In the genomic region with DNA sequence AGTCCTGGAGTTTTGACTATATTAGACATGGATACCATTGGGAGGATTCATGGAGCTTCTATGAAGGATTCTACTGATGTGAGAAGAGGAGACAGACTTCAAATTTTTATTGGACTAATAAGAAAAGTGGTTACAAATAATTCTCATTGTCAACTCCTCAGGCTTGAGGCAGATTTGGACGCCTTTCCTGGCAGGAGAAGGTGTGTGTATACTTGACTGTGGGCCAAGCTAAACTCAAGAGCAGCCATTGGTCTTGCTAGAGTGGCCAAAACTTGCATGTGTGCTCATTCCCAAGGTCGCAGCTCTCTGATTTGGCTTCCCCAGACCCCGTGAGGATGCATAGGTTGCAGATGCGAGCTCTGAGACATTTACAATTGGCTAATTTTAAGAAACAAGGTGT, we compare ENCODE assay signal across 22 mouse cellular contexts.
DNase-seq lines count a peak whose midpoint lies in the region; ATAC-seq and TF ChIP-seq lines count a peak whose summit lies in the region.
"Had no signal": no experiment of that assay in that cellular context is flagged by ENCODE, and none has a peak within 500 bp of the region (broad histone marks: within the 10 kb centered on the region; RNA-seq: fewer than 3 reads in every experiment).

No protein-coding gene starts in this region.

- H3K27ac ChIP-seq in midbrain, embryonic 11.5 days (ENCODE audit: low read depth, low read length), result no peak overlapping the region
- no peak overlapping the region for H3K27ac ChIP-seq in hindbrain, embryonic 10.5 days
- H3K27ac ChIP-seq: embryonic facial prominence, embryonic 15.5 days; hindbrain, embryonic 13.5 days; limb, embryonic 10.5 days; midbrain, embryonic 12.5 days; neural tube, embryonic 15.5 days; stomach, postnatal 0 days had no signal

- TF ChIP-seq CTCF in lung, adult 2 months (IDR thresholded peaks at IDR 0.05; ENCODE audit: insufficient read depth, low read length), result no peak

- no peak overlapping the region for H3K4me3 ChIP-seq in lung, adult 2 months (replicated peaks; ENCODE audit: extremely low read depth, low read depth, low read length)
- H3K4me3 ChIP-seq in midbrain, embryonic 11.5 days (ENCODE audit: low read depth, low read length), result no peak overlapping the region
- no peak overlapping the region for H3K4me3 ChIP-seq in hindbrain, embryonic 10.5 days
- H3K4me3 ChIP-seq: embryonic facial prominence, embryonic 15.5 days; hindbrain, embryonic 13.5 days; limb, embryonic 10.5 days; midbrain, embryonic 12.5 days; neural tube, embryonic 15.5 days had no signal

- WGBS in lung, adult 2 months, result 55% methylated on average over 4 of the region's 4 CpGs
- 91% methylated on average over 4 of the region's 4 CpGs for WGBS in midbrain, embryonic 11.5 days
- WGBS in hindbrain, embryonic 10.5 days, result 93% methylated on average over 4 of the region's 4 CpGs

- no peak overlapping the region for H3K4me2 ChIP-seq in midbrain, embryonic 11.5 days
- H3K4me2 ChIP-seq: embryonic facial prominence, embryonic 15.5 days; hindbrain, embryonic 13.5 days; midbrain, embryonic 12.5 days; neural tube, embryonic 15.5 days had no signal

- intact Hi-C loops in heart, postnatal 10 days (cut with DNase I), result no loop called here

- no peaks in the 10 kb centered on the region for H3K4me1 ChIP-seq in lung, adult 2 months (ENCODE audit: control insufficient read depth, insufficient read depth, low read length)
- H3K4me1 ChIP-seq in midbrain, embryonic 11.5 days (ENCODE audit: control insufficient read depth, insufficient read depth, low read length), result peaks cover 2% of the 10 kb centered on the region; the same call in 1 of the 2 replicates
- 0 out of 2 replicates have a peak, but pooled peaks cover 11% of the 10 kb centered on the region for H3K4me1 ChIP-seq in hindbrain, embryonic 10.5 days (replicated peaks)
- H3K4me1 ChIP-seq: hindbrain, embryonic 13.5 days had no signal

- peak; percentile 36 for DNase-seq in adrenal gland, postnatal 10 days
- DNase-seq in adrenal gland, adult 8-10 months, result no peak
- peak; percentile 52 to 62 for DNase-seq in heart, postnatal 10 days
- no peak for DNase-seq in heart, adult 8-10 months (ENCODE audit: low spot score)
- peak; percentile 80 for DNase-seq in lung, postnatal 10 days
- no peak for DNase-seq in lung, adult 2 months
- no peak for DNase-seq in midbrain, embryonic 11.5 days (ENCODE audit: low spot score, missing footprints)
- no peak for DNase-seq in hindbrain, embryonic 10.5 days (ENCODE audit: low spot score)
- DNase-seq: gastrocnemius, postnatal 25 days; kidney, adult 11 months; kidney, postnatal 10 days; liver; liver, postnatal 0 days; right cerebral cortex, postnatal 14 days; thymus, adult 2 months; thymus, postnatal 4 days had no signal

- H3K9me3 ChIP-seq in midbrain, embryonic 11.5 days (ENCODE audit: control insufficient read depth, low read length), result no peaks in the 10 kb centered on the region
- no peaks in the 10 kb centered on the region for H3K9me3 ChIP-seq in hindbrain, embryonic 10.5 days
- H3K9me3 ChIP-seq: embryonic facial prominence, embryonic 15.5 days; hindbrain, embryonic 13.5 days; limb, embryonic 10.5 days; midbrain, embryonic 12.5 days; neural tube, embryonic 15.5 days had no signal

- H3K27me3 ChIP-seq in midbrain, embryonic 11.5 days (ENCODE audit: control insufficient read depth, insufficient read depth, low read length), result no peaks in the 10 kb centered on the region
- no peaks in the 10 kb centered on the region for H3K27me3 ChIP-seq in hindbrain, embryonic 10.5 days (ENCODE audit: insufficient read depth, poor library complexity, severe bottlenecking)
- H3K27me3 ChIP-seq: embryonic facial prominence, embryonic 15.5 days; hindbrain, embryonic 13.5 days; midbrain, embryonic 12.5 days; neural tube, embryonic 15.5 days had no signal

- ATAC-seq in midbrain, embryonic 11.5 days (ENCODE audit: low FRiP score), result no peak
- ATAC-seq: liver, postnatal 0 days had no signal

- no peak overlapping the region for H3K9ac ChIP-seq in midbrain, embryonic 11.5 days (ENCODE audit: low read length)
- H3K9ac ChIP-seq: embryonic facial prominence, embryonic 15.5 days; hindbrain, embryonic 13.5 days; liver, postnatal 0 days; midbrain, embryonic 12.5 days; neural tube, embryonic 15.5 days had no signal

- no peak for TF ChIP-seq POLR2A in lung, adult 2 months (IDR thresholded peaks at IDR 0.05; ENCODE audit: borderline replicate concordance, extremely low read depth, low read depth, low read length)

- H3K36me3 ChIP-seq in midbrain, embryonic 11.5 days (ENCODE audit: control insufficient read depth, insufficient read depth, low read length), result no peaks in the 10 kb centered on the region
- no peaks in the 10 kb centered on the region for H3K36me3 ChIP-seq in hindbrain, embryonic 10.5 days
- H3K36me3 ChIP-seq: hindbrain, embryonic 13.5 days; midbrain, embryonic 12.5 days; neural tube, embryonic 15.5 days had no signal

Comparison
In these comparisons a context has a peak if more than half of its experiments do, and no peak if none do; other contexts are left out.
1. DNase-seq: peak in adrenal gland, postnatal 10 days (single experiment), heart, postnatal 10 days (2 of 2) and lung, postnatal 10 days (single experiment); none in adrenal gland, adult 8-10 months (single experiment), heart, adult 8-10 months (single experiment), lung, adult 2 months (single experiment), midbrain, embryonic 11.5 days (single experiment) and hindbrain, embryonic 10.5 days (single experiment).